Mouse (Mus musculus): ENCODE results near the gene Cga. TPM values are rescaled to one million over a fixed set of nuclear protein-coding genes. Genes with fewer than 3 reads are reported as not detected.

Gene Cga
- polyA plus RNA-seq, 1 experiment, result not detected

DNA sequence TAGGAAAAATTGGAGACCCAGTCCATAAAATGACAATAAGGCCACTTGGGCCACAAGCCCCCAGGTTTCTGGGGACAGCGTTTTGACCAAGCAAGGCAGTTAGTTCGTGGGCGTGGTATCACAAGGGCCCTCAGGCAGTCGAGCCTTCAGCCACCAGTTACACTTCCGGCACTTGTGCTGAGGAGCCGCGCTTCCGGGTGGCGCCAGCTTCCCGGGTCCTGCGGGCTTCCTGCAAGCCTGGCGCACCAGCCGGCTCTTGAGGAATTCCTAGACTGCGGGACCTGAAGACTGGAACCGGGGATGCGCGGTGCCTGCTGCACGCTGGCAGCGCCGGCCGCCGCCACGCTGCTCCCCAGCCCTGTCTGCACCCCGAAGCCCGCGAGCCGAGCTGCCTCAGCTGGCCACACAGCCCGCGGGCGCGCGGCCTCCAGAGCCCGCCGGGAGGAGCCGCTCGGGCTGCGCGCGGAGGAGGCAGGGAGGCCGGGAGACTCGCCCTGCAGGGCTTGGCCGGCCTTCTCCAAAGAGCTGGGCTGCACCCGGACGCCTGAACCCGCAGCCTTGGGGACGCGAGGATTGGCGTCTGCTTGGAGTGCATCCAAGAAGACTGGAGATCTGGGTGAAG is 7.0 kb upstream of the Cga start:
- Histone ChIP-seq H3K27me3 (ENCODE audit: control insufficient read depth, insufficient read depth, insufficient read length) (no peaks in the 10 kb centered on the region), H3K36me3 (ENCODE audit: control insufficient read depth, insufficient read depth) (no peaks in the 10 kb centered on the region), H3K79me2 (ENCODE audit: control insufficient read depth, insufficient read depth) (peaks cover 16% of the 10 kb centered on the region), H3K4me3 (peak overlapping the region; percentile 37), H3K4me2 (ENCODE audit: low read depth) (peak overlapping the region; percentile 89), H3ac (ENCODE audit: control insufficient read depth, insufficient read length) (peak overlapping the region; percentile 92)
- TF ChIP-seq POLR2AphosphoS2 (IDR thresholded peaks at IDR 0.05; ENCODE audit: insufficient read length, low read depth), result peak; percentile 38
- peak; percentile 67 for TF ChIP-seq POLR2A (IDR thresholded peaks at IDR 0.05; ENCODE audit: insufficient read length, low read depth)
- TF ChIP-seq REST (IDR thresholded peaks at IDR 0.05; ENCODE audit: insufficient read depth, insufficient read length), result no peak

- Histone ChIP-seq H3K79me2 (ENCODE audit: control insufficient read depth, insufficient read depth) (peaks cover 10% of the 10 kb centered on the region), H3K4me2 (ENCODE audit: low read depth) (peak overlapping the region; percentile 89), H3K27me3 (ENCODE audit: control insufficient read depth, insufficient read depth, insufficient read length) (no peaks in the 10 kb centered on the region), H3ac (ENCODE audit: control insufficient read depth, insufficient read length) (peak overlapping the region; percentile 92), H3K36me3 (ENCODE audit: control insufficient read depth, insufficient read depth) (no peaks in the 10 kb centered on the region), H3K4me3 (peak overlapping the region; percentile 37)
- TF ChIP-seq POLR2A (IDR thresholded peaks at IDR 0.05; ENCODE audit: insufficient read length, low read depth), result no peak
- no peak for TF ChIP-seq MYOD1 (IDR thresholded peaks at IDR 0.05; ENCODE audit: control insufficient read depth in 1 of 3, insufficient read length in 2 of 3, low read depth in 2 of 3)
- TF ChIP-seq MYOG (IDR thresholded peaks at IDR 0.05; ENCODE audit: control insufficient read depth in 1 of 3, insufficient read depth in 1 of 3, insufficient read length in 2 of 3, low read depth in 2 of 3), result no peak
- no peak for TF ChIP-seq POLR2AphosphoS2 (IDR thresholded peaks at IDR 0.05; ENCODE audit: insufficient read length, low read depth)
- no peak for TF ChIP-seq SRF (IDR thresholded peaks at IDR 0.05; ENCODE audit: control insufficient read depth, insufficient read length, low read depth)
- no peak for TF ChIP-seq TCF3 (IDR thresholded peaks at IDR 0.05; ENCODE audit: insufficient read length, low read depth)
- no peak for TF ChIP-seq CEBPB (IDR thresholded peaks at IDR 0.05; ENCODE audit: insufficient read depth, poor library complexity, severe bottlenecking)
Measured at GRCm38 (mm10) chr4:34887295-34887694, 6.3 kb upstream of the Cga start.

GRCm38 (mm10) chr4:34889101-34889811 is 4.3 kb upstream of the Cga start:
- TF ChIP-seq MYOD1 (IDR thresholded peaks at IDR 0.05; ENCODE audit: control insufficient read depth in 1 of 3, insufficient read length in 2 of 3, low read depth in 2 of 3), result no peak
- no peak for TF ChIP-seq USF1 (IDR thresholded peaks at IDR 0.05; ENCODE audit: low read depth)
- TF ChIP-seq MYOG (IDR thresholded peaks at IDR 0.05; ENCODE audit: control insufficient read depth in 1 of 3, insufficient read depth in 1 of 3, insufficient read length in 2 of 3, low read depth in 2 of 3), result no peak
- TF ChIP-seq E2F4 (IDR thresholded peaks at IDR 0.05; ENCODE audit: insufficient read depth), result no peak
- TF ChIP-seq POLR2AphosphoS2 (IDR thresholded peaks at IDR 0.05; ENCODE audit: insufficient read length, low read depth), result no peak
- no peak for TF ChIP-seq TCF12 (IDR thresholded peaks at IDR 0.05; ENCODE audit: insufficient read depth, poor library complexity, severe bottlenecking)
- no peak for TF ChIP-seq TCF3 (IDR thresholded peaks at IDR 0.05; ENCODE audit: insufficient read length, low read depth)
- no peak for TF ChIP-seq POLR2A (IDR thresholded peaks at IDR 0.05; ENCODE audit: insufficient read length, low read depth)
- no peak for TF ChIP-seq CEBPB (IDR thresholded peaks at IDR 0.05; ENCODE audit: insufficient read depth, poor library complexity, severe bottlenecking)
- no peak for TF ChIP-seq MAX (IDR thresholded peaks at IDR 0.05; ENCODE audit: low read depth)
- no peak for TF ChIP-seq SRF (IDR thresholded peaks at IDR 0.05; ENCODE audit: control insufficient read depth, insufficient read length, low read depth)
- TF ChIP-seq REST (IDR thresholded peaks at IDR 0.05; ENCODE audit: insufficient read depth, insufficient read length), result no peak
- H3K4me2 ChIP-seq (ENCODE audit: low read depth), result no peak overlapping the region

DNA sequence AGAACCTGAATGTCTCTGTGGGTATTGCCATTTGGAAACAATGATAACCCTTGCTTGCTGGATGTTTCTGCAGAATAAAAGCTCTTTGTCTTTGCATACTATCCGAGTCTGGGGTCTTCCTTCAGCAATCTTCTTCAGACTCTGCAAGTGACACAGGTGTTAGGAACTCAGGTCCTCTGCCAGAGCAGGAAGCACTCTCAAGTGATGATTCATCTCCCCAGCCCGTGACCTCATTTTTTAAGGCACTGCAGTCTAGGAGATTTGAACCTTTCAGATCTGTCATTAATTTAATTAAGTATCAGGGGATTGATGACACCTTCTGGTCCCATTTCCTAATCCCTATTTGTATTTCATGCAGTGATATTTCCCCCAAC is 3.8 kb upstream of the Cga start:
- H3K4me2 ChIP-seq (ENCODE audit: low read depth), result no peak overlapping the region
- no peaks in the 10 kb centered on the region for H3K27me3 ChIP-seq (ENCODE audit: control insufficient read depth, insufficient read depth, insufficient read length)
- H3K79me2 ChIP-seq (ENCODE audit: control insufficient read depth, insufficient read depth), result no peaks in the 10 kb centered on the region
- TF ChIP-seq POLR2A (IDR thresholded peaks at IDR 0.05; ENCODE audit: insufficient read length, low read depth) (no peak), MAX (IDR thresholded peaks at IDR 0.05; ENCODE audit: low read depth) (no peak), REST (IDR thresholded peaks at IDR 0.05; ENCODE audit: insufficient read depth, insufficient read length) (no peak), MYOG (IDR thresholded peaks at IDR 0.05; ENCODE audit: control insufficient read depth in 1 of 3, insufficient read depth in 1 of 3, insufficient read length in 2 of 3, low read depth in 2 of 3) (no peak), E2F4 (IDR thresholded peaks at IDR 0.05; ENCODE audit: insufficient read depth) (no peak), TCF12 (IDR thresholded peaks at IDR 0.05; ENCODE audit: insufficient read depth, poor library complexity, severe bottlenecking) (no peak), TCF3 (IDR thresholded peaks at IDR 0.05; ENCODE audit: insufficient read length, low read depth) (no peak), SRF (IDR thresholded peaks at IDR 0.05; ENCODE audit: control insufficient read depth, insufficient read length, low read depth) (no peak), USF1 (IDR thresholded peaks at IDR 0.05; ENCODE audit: low read depth) (no peak), POLR2AphosphoS2 (IDR thresholded peaks at IDR 0.05; ENCODE audit: insufficient read length, low read depth) (no peak), MYOD1 (IDR thresholded peaks at IDR 0.05; ENCODE audit: control insufficient read depth in 1 of 3, insufficient read length in 2 of 3, low read depth in 2 of 3) (no peak), CEBPB (IDR thresholded peaks at IDR 0.05; ENCODE audit: insufficient read depth, poor library complexity, severe bottlenecking) (no peak)
- no peak overlapping the region for H3ac ChIP-seq (ENCODE audit: control insufficient read depth, insufficient read length)
- no peaks in the 10 kb centered on the region for H3K36me3 ChIP-seq (ENCODE audit: control insufficient read depth, insufficient read depth)
- no peak overlapping the region for H3K4me3 ChIP-seq

More at GRCm38 (mm10) chr4:34889101-34889811, 4.3 kb upstream of the Cga start:
- H3K27me3 ChIP-seq (ENCODE audit: control insufficient read depth, insufficient read depth, insufficient read length), result no peaks in the 10 kb centered on the region
- H3K4me3 ChIP-seq, result no peak overlapping the region
- no peak overlapping the region for H3ac ChIP-seq (ENCODE audit: control insufficient read depth, insufficient read length)
- no peaks in the 10 kb centered on the region for H3K36me3 ChIP-seq (ENCODE audit: control insufficient read depth, insufficient read depth)
- H3K79me2 ChIP-seq (ENCODE audit: control insufficient read depth, insufficient read depth), result no peaks in the 10 kb centered on the region

All from myocyte (in vitro differentiated cells).